Mouse (Mus musculus) myocyte (in vitro differentiated cells): ENCODE data around the gene Inhbb. TPM values are rescaled to one million over a fixed set of nuclear protein-coding genes. Genes with fewer than 3 reads are reported as not detected.
A peak's percentile ranks its signal among the peaks of the same experiment; 100 is the strongest.

ENCODE experiments used
- H3K27me3 ChIP-seq: one replicate; pipeline ENCODE4 v1.6.1; 2011; ENCODE audit not compliant: control insufficient read depth, insufficient read depth, insufficient read length
- H3K36me3 ChIP-seq: one replicate; pipeline ENCODE4 v1.6.1; 2011; ENCODE audit not compliant: control insufficient read depth, insufficient read depth
- H3K4me2 ChIP-seq: one replicate; pipeline ENCODE4 v1.6.1; 2011; ENCODE audit warnings: low read depth, control low read depth
- H3K4me3 ChIP-seq: one replicate; pipeline ENCODE4 v1.5.1; 2011; ENCODE audit warnings: mild to moderate bottlenecking, control low read depth, moderate library complexity
- H3K79me2 ChIP-seq: one replicate; pipeline ENCODE4 v1.6.1; 2011; ENCODE audit not compliant: control insufficient read depth, insufficient read depth
- H3ac ChIP-seq: one replicate; pipeline ENCODE4 v1.6.1; 2011; ENCODE audit not compliant: control insufficient read depth, insufficient read length
- CEBPB ChIP-seq: IDR thresholded peaks from 2 replicates; pipeline ENCODE4 v1.6.1; 2011; ENCODE audit warnings: mild to moderate bottlenecking, moderate library complexity; ENCODE audit not compliant: poor library complexity, insufficient read depth, severe bottlenecking
- E2F4 ChIP-seq: IDR thresholded peaks from one replicate; pipeline ENCODE4 v1.6.1; 2011; ENCODE audit warnings: mild to moderate bottlenecking, control low read depth, moderate library complexity; ENCODE audit not compliant: insufficient read depth
- MAX ChIP-seq: IDR thresholded peaks from one replicate; pipeline ENCODE4 v1.6.1; 2011; ENCODE audit warnings: low read depth, mild to moderate bottlenecking, control low read depth
- MYOD1 ChIP-seq, 3 experiments: IDR thresholded peaks; one replicate each; pipeline ENCODE4 v1.6.1; 2011; ENCODE audit warnings: control low read depth in 2 of 3, low read depth in 2 of 3, mild to moderate bottlenecking in 2 of 3, moderate library complexity in 1 of 3; ENCODE audit not compliant: insufficient read length in 2 of 3, control insufficient read depth in 1 of 3
- MYOG ChIP-seq, 3 experiments: IDR thresholded peaks; one replicate each; pipeline ENCODE4 v1.6.1; 2011; ENCODE audit warnings: control low read depth in 2 of 3, low read depth in 2 of 3, mild to moderate bottlenecking in 2 of 3; ENCODE audit not compliant: insufficient read length in 2 of 3, control insufficient read depth in 1 of 3, insufficient read depth in 1 of 3
- POLR2A ChIP-seq: IDR thresholded peaks from one replicate; pipeline ENCODE4 v1.6.1; 2011; ENCODE audit warnings: low read depth, mild to moderate bottlenecking, control low read depth, moderate library complexity; ENCODE audit not compliant: insufficient read length
- POLR2AphosphoS2 ChIP-seq: IDR thresholded peaks from one replicate; pipeline ENCODE4 v1.6.1; 2011; ENCODE audit warnings: low read depth, control low read depth; ENCODE audit not compliant: insufficient read length
- REST ChIP-seq: IDR thresholded peaks from one replicate; pipeline ENCODE4 v1.6.1; 2011; ENCODE audit warnings: mild to moderate bottlenecking, control low read depth, moderate library complexity; ENCODE audit not compliant: insufficient read depth, insufficient read length
- SRF ChIP-seq: IDR thresholded peaks from one replicate; pipeline ENCODE4 v1.6.1; 2011; ENCODE audit warnings: low read depth; ENCODE audit not compliant: control insufficient read depth, insufficient read length
- TCF12 ChIP-seq: IDR thresholded peaks from one replicate; pipeline ENCODE4 v1.6.1; 2011; ENCODE audit warnings: mild to moderate bottlenecking, control low read depth; ENCODE audit not compliant: poor library complexity, insufficient read depth, severe bottlenecking
- TCF3 ChIP-seq: IDR thresholded peaks from one replicate; pipeline ENCODE4 v1.6.1; 2011; ENCODE audit warnings: low read depth, control low read depth; ENCODE audit not compliant: insufficient read length
- USF1 ChIP-seq: IDR thresholded peaks from one replicate; pipeline ENCODE4 v1.6.1; 2011; ENCODE audit warnings: low read depth, mild to moderate bottlenecking, control low read depth, moderate library complexity
- polyA plus RNA-seq: library from polyadenylated mRNA; unstranded; fragments of >200 nt; fragmentation: generic; extraction: Trizol; gene quantifications from one replicate; pipeline ENCODE4 v1.2.1, GENCODE M21; 2012; ENCODE audit warnings: missing spikeins

Inhbb gene
- polyA plus RNA-seq, 1 experiment = 8.3 TPM

DNA sequence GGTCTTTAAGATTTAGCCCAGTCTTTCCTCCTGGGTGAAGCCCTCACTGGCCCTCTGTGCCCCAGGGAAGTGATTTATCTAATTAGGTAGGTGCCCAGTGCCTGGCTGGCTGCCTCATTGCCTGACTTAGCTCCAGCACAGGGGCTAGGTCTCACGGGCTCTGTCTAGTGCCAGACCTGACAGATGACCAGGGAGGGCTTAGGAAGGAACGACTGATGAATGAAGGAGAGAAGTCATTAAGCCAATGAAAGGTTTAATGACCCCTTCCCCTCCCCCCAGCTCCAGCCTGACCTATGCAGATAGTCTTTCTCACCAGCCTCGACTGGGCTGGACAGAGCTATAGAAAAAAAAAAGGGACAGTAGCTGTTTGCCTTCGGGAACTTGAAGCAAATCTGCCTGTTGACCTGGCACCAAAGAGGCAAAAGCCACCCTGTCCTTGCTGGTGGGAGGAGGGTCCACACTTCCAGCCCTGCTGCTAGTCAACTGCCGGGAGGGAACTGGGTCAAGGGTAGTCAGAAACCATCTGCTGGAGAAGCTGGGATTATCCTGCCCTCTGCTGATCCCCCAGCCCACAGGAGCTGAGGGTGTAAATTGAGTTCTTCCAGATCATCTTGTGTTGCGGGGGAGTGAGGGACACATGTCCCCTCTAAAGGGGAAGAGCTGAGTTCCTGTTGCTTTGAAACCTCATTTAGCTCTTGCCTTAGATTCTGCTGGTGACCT is 2.3 kb upstream of the Inhbb start:
- H3K27me3 ChIP-seq = peaks cover 7% of the 10 kb centered on the region

DNA sequence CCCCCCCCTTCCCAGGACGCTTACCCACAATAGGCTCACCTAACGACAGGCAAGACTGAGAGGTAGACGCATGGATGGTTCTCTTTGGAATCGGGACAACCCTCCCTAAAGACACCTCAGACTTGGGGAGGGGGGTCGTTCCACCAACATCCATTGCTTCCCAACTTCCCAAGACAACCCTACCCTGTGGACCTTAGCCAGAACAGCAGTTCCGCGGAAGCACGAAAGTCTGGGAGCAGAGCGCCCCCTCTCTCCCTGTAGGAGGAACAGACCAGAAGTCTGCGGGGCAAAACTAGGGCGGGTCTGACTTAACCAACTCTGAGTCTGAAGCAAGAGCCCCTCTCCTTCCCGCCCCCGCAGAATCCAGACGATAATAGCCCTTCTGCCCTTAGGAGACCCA is 1.5 kb upstream of the Inhbb start:
- Histone ChIP-seq H3K4me3 (no peak overlapping the region), H3K27me3 (peaks cover 7% of the 10 kb centered on the region), H3K4me2 (no peak overlapping the region), H3K36me3 (no peaks in the 10 kb centered on the region), H3ac (no peak overlapping the region), H3K79me2 (no peaks in the 10 kb centered on the region)
- TF ChIP-seq TCF12 (no peak), TCF3 (no peak), SRF (no peak), MAX (no peak), E2F4 (no peak), MYOD1 (IDR thresholded peaks at IDR 0.05; ENCODE audit: control insufficient read depth in 1 of 3, insufficient read length in 2 of 3, low read depth in 2 of 3) (no peak), POLR2AphosphoS2 (no peak), USF1 (no peak), CEBPB (no peak), REST (no peak), MYOG (IDR thresholded peaks at IDR 0.05; ENCODE audit: control insufficient read depth in 1 of 3, insufficient read depth in 1 of 3, insufficient read length in 2 of 3, low read depth in 2 of 3) (no peak)

More for the DNA sequence above, 2.3 kb upstream of the Inhbb start:
- Histone ChIP-seq H3K79me2 (no peaks in the 10 kb centered on the region), H3K4me3 (no peak overlapping the region), H3K4me2 (no peak overlapping the region), H3K36me3 (no peaks in the 10 kb centered on the region), H3ac (no peak overlapping the region)
- no peak for TF ChIP-seq MYOD1 (IDR thresholded peaks at IDR 0.05; ENCODE audit: control insufficient read depth in 1 of 3, insufficient read length in 2 of 3, low read depth in 2 of 3)
- no peak for TF ChIP-seq CEBPB
- TF ChIP-seq MAX = no peak
- TF ChIP-seq E2F4 = no peak
- TF ChIP-seq POLR2A = no peak
- TF ChIP-seq SRF = no peak
- TF ChIP-seq TCF3 = no peak
- TF ChIP-seq REST = no peak
- no peak for TF ChIP-seq TCF12
- TF ChIP-seq MYOG (IDR thresholded peaks at IDR 0.05; ENCODE audit: control insufficient read depth in 1 of 3, insufficient read depth in 1 of 3, insufficient read length in 2 of 3, low read depth in 2 of 3) = no peak
- TF ChIP-seq POLR2AphosphoS2 = no peak
- no peak for TF ChIP-seq USF1

DNA sequence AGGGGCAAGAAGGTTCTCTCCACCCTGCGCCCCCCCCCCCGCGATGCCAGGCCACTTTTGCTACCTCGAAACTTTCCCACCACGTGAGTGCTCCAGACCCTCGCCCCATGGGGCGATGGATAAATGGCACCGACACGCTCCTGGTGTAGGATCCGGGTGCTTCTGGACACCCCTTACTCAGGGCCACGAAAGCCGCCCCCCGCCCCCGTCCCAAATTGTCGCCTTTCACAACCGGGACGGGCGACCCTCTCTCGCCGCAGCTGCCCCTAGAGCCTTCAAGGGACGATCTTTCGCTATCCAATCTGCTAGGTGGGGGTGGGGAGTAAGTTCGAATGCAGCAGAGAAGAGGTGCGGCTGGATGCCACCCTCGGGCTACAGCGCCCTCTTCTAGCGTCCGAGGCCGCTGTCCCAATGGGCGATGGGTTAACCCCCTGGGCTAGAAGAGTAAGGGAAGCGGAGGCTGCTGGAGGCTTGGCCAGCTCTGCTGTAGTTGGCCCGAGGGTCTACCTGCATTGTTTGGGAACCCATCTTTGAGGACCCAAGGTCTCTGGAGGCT is 490 bp upstream of the Inhbb start:
- peaks cover 7% of the 10 kb centered on the region for H3K27me3 ChIP-seq
- peak overlapping the region; percentile 20 for H3K4me3 ChIP-seq
- H3K4me2 ChIP-seq = peak overlapping the region; percentile 66

DNA sequence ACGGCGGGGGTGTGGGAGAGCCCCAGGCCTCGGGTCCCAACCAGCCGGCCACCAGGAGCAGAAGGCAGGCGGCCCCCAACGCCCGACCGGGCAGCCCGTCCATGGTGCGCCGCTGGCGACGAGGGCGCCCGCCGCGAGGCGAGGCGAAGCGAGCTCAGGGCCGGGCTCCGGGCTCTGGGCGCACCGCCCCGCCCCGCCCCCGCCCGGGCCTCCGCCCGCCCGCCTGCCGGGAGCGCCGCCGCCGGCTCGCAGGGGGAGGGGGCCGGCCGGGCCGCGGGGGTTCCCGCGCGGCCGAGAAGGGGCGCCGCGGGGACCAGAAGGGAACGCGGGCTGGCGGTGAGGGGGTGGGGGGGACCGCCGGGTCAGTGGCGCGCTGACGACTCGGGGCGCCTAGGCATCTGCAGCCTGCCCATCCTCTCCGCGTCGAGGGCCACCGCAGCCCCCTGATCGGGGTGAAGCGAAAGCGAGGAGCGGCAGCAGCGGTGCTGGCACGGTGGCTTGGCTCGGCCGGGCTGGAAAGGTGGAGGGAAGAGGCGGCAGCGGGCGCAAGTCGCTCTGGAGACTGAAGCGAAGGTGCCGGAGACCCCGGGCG is 968 bp downstream of the Inhbb start:
- H3K4me2 ChIP-seq = peak overlapping the region; percentile 66
- H3K36me3 ChIP-seq = no peaks in the 10 kb centered on the region
- peak overlapping the region; percentile 20 for H3K4me3 ChIP-seq
- H3ac ChIP-seq = peak overlapping the region; percentile 58
- H3K79me2 ChIP-seq = no peaks in the 10 kb centered on the region
- peak in 1 of 3 experiments; percentile 8 for TF ChIP-seq MYOG (IDR thresholded peaks at IDR 0.05; ENCODE audit: control insufficient read depth in 1 of 3, insufficient read depth in 1 of 3, insufficient read length in 2 of 3, low read depth in 2 of 3)
- TF ChIP-seq TCF3 = no peak
- H3K27me3 ChIP-seq = peaks cover 7% of the 10 kb centered on the region

More for the DNA sequence above, 490 bp upstream of the Inhbb start:
- no peak for TF ChIP-seq TCF12
- TF ChIP-seq POLR2A = no peak
- no peak for TF ChIP-seq POLR2AphosphoS2
- TF ChIP-seq SRF = no peak
- TF ChIP-seq MYOD1 (IDR thresholded peaks at IDR 0.05; ENCODE audit: control insufficient read depth in 1 of 3, insufficient read length in 2 of 3, low read depth in 2 of 3) = no peak
- TF ChIP-seq MAX = no peak
- no peak for TF ChIP-seq CEBPB
- no peak for TF ChIP-seq MYOG (IDR thresholded peaks at IDR 0.05; ENCODE audit: control insufficient read depth in 1 of 3, insufficient read depth in 1 of 3, insufficient read length in 2 of 3, low read depth in 2 of 3)
- no peak for TF ChIP-seq E2F4
- TF ChIP-seq USF1 = no peak
- no peak for TF ChIP-seq REST
- no peak for TF ChIP-seq TCF3
- no peaks in the 10 kb centered on the region for H3K79me2 ChIP-seq
- H3ac ChIP-seq = peak overlapping the region; percentile 58
- no peaks in the 10 kb centered on the region for H3K36me3 ChIP-seq
